Mouse (Mus musculus) frontal cortex, postnatal 10 days (tissue): ENCODE data around the gene Tmbim4.

Experiments
- DNase-seq, 2 experiments: peaks; one replicate each; pipeline ENCODE4 v3.0.0; 2022; ENCODE audit warnings: low spot score in 2 of 2, mixed read lengths in 1 of 2

Tmbim4 gene

DNA sequence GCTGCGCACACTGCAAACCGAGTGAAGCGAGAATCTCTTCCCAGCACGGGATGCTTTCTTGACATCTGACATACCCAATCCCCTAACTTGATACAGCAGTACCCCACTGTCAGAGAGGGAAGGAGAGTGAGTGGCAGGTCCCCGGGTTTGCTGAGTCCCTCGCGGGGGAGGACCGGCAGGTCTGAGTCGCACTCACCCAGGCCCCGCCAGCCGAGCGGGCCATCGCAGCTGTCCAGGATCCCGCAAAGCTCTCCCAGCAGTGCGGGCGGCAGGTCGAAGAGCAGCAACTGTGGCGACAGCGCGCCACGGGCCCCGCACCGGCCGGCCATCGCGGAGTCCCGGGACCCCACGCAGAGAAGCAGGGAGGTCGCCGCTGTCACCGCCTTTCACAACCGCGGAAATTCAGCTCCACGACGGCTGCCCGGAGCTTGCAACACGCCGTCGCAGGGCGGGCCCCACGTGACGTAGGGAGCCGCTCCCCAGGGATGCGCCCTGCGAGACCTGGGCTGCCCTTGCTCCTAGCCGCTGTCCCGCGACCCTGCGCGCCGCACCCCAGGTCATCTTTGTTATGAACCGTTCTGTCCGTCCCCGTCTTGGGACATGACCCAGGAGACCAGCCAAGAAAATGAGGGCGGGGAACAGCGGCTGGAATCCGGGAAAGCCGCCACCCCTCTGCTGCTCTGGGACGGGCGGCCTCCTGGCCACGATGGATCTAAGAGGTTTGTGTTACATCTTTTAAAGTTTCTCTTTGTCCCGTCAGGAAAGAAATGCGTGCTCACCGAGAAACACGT lies at the start of gene Tmbim4:
Gene Tmbim4, plus strand, starts transcription at position 460 of the 791 bp plus-strand sequence.
- peak in 1 of 2 experiments; percentile 20 for DNase-seq

DNA sequence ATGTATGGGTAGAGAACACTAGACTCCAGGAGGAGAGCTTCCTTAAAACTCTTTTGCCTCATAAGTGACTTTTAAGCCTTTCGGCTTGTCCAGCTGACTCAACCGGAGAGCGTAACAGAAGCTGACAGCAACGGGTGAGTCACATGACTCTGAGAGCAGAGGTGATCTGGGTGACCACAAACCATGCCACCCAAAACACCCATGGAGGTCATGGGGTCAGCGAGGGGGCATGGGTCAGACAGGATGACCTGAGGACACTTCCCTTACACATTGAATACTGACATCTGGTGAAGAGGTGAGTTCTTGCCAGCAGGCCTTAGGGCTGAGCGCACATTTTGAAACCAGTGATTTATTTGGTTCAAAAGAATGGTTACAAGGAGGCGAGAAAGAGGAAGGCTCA lies 49.7 kb upstream of the Tmbim4 start:
- DNase-seq = no peak

DNA sequence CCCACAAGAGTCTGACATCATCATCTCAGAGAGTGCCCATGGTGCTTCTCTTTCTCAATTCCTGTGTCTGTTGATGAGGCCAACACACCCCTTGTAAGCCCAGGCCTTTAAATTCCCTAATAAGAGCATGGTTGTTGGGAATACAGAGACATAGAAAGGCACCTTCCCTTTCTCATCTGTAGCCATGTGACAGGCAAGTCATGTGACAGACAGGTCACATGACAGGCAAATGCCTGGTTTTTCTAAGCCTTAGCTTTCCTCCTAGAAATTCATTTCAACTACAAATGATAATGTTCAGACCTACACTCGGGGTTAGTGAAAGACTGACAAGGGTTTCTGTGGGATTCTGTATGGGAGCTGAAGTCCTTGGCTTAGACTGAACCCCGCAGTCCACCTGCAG lies 47.5 kb upstream of the Tmbim4 start:
- no peak for DNase-seq

DNA sequence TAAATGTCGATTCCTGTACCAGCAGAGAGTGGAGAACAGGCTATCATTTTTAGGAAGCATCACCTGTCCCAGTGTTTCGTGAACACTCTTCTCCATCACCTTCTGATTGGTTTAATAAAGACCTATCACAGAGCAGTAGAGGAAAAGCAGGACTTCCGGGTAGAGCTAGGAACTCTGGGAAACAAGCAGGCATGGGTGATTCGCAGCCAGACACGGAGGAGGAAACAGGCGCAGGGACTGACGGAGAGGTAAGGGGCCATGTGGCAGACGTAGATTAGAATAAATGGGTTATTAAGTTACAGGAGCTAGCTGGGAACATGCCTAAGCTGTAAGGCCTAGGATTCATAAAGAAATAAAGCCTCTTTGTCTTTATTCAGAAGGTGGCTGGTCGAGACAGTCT lies 40.9 kb upstream of the Tmbim4 start:
- DNase-seq = no peak

DNA sequence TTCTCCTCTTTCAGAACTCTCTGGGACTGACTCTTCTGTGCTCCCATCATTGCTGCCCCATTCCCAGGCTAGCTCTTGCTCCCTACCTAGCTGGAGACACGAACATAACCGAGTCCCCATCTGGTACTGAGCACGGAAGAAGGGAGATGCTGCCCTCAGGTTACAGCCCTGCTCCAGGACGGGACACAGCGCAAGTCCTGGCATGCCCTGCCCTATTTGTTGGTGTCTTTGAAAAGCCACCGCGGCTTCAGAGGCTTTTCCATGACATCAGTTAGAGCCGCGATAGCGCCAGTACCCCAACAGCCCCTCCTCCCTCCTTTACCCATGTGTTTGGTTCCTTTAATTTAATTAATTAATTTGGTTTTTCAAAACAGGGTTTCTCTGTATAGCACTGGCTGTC lies 38.5 kb upstream of the Tmbim4 start:
- DNase-seq = no peak

DNA sequence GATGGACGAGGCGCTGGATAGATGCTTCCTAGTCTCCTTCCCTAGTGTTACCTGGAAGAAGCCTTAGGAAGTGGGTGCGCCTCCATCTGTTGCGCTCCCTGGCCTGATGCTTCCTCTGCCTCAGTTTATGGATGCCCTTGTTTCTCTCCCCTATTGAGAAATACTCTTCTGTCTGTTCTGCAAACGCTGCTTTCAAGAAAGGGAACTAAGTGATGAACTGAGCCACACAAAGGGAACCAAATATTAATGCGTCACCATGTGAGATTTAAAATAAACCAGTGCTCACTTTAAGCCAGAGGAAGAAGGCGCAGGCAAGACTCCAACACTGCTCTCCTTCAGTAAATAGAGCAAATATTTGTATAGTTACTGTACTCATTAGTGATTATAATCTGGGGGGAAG lies 37.9 kb upstream of the Tmbim4 start:
- no peak for DNase-seq

DNA sequence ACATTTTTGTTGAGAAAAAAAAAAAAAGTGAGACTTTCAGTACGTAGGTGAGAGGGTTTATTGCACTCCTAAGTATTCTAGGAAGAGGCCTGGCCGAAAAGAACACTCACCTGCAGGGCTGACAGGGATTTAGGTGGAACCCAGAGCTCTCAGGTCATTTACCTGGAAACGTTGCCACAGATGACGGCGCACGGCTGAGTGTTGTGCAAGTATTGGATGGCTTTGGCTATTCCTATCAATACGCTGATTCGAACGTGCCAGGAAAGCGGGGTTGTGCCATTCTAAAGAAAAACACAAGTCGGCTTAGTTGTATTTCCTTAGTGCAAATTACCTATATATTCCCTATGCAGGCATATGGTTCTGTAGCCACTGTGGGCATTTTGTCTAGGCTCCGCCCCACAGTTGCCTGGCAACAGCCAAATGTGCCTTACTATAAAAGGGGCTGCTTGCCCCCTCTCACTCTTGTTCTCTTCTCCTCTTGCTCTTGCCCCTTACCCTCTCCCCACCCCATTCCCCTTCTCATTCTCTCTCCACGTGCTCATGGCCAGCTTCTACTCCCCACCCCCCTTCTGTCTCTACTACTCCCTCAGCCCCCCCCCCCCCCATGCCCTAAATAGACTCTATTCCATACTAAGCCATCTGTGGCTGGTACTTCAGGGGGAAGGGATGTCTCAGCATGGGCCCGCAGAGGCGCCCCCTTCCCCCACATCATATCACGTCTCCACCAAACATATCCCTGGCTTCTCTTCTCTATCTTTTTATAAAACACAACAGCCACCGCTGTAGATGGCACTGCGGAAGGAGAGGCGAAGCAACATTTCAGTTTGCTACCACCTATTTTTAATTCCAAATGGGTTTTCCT lies 36.2 kb upstream of the Tmbim4 start:
- DNase-seq = peak in 1 of 2 experiments; percentile 26

DNA sequence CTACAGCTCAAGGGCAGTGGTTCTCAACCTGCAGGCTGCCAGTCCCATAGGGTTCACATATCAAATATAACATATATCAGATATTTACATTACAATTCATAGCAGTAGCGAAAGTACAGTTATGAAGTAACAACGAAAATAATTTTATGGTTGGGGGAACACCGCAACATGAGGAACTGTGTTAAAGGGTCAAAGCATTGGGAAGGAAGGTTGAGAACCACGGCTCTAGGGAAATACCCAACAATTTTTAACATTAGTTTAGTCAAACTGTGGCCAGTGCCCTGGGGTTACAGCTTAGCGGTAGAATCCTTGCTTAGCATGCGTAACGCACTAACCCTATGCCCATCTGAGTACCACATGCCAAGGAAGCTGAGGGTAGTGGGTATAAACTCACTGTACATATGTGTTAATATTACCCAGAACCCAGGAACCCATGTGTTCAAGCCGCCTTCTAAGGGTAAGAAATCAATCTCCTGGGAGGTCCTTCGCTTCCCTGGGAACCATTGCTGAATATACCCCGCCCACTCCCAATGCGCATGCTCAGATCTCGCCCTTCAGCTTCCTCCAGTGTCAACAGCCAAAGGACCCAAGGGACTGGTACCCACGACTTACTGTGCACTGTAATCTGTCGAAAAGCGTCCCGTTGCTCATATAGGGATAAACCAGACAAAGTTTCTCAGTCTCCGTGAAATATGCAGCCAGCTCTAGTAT lies 35.4 kb upstream of the Tmbim4 start:
- DNase-seq = no peak

DNA sequence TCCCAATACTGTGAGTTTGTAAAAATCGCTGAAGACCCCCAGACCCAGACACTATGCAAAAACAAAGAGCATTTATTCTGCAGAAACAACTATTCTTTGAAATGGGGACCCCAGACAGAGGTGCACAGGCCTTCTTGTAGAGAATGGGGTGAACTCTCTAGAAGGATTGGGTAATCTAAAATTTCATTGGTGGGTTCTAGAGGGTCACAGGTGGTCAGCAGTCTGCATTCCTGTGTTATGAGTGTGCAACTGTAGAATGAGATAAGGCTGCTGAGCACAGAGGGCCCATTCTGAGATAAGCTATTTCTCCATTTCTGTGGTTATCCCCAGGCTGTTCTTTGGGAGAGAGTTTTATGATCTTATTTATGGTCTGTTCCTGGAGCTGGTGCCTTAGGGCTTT lies 33.3 kb upstream of the Tmbim4 start:
- no peak for DNase-seq

DNA sequence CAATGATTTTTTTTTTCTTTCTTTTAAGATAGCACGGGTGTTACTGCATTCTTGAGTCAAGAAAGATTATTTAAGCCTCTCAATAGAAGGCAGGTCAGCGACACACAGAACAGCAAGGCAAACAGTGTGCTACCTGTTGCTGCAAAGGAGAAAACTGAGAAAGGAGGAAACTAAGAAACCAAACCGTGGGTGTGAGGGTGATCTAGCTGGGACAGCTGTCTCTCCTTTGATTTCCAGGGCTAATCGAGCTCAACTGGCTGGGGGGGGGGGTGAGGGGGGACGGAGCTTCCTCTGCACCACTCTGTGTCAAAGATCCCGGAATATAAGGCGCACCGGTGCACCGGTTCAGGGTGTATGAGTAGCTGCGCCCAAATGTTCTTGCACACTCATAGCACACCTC lies 32.3 kb upstream of the Tmbim4 start:
- no peak for DNase-seq

DNA sequence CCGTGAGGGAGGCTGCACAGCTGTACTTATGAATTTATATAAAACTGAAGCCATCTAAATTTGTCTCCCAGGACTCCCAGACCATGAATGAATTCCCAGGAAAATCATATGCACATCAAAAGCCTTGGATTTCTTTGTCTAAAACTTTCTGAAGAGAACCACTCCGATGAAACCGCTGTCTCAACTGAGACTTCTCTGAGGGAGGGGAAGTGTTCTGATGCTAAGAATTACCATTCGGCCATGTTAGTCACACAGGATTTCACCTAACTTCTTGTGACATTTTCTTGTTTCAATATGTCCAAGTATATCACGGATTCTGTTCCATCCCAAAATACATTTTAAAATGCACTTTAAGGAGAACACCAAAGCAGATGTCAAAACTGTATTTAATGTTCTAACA lies 31.5 kb upstream of the Tmbim4 start:
- DNase-seq = no peak

DNA sequence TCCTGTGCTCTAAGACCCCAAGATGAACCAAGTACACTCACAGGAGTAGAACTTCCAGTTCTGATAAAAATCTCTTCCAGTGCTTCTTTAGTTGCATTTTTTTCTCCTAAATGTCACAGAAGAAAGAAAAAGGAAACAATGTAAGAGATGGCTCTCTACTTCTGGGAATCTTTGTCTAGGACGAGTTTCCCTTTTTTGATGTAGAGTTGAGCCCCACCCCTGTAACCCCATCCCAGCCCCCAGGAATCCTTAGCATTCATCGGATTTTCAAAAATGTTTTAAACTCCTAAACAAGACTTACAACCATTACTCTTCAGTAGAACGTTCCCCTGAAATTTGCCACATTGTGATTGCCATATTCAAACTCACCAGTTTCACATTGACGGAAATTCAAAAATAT lies 31.1 kb upstream of the Tmbim4 start:
- no peak for DNase-seq

DNA sequence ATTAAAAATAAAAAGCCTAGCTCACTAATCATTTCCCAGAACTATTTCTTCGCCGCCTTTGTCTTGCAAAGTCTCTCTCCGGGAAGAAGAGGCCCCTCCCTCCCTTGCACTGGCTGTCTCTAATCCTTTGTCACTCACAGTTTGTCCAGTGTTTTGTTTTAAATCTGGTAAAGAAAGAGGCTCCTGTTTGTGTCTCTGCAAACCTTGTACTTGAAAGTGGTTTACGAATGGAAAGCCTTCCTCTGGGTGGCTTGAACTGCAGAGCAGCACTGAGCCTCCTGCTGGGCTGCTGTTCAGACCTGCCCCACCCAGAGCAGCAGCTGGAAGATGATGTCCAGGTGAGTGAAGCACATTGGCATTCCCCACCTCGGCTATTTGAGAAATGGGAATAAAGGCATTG lies 30.1 kb upstream of the Tmbim4 start:
- no peak for DNase-seq

DNA sequence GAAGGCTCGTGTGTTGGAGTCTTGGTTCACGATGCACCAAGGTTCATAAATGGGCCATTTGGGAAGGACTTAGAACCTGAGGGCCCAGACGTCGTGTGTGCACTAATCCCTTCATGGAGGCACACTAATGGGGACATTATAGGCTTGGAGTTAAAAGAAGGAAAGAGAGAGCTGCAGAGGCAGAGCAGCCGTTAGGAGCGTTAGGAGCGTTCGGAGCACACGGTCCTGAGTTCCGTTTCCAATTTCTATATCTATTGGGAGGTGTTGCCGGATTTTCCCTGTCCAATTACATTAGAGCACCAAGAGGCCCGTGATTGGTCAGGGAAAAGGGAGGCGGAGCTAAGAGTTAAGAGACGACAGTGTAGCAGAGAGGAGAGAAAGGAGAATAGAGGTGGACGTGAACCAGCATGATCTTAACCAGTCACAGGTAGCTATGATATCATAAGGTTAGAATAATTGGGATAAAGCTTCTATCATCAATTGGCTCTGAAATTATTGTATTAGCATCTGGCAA lies 27.1 kb upstream of the Tmbim4 start:
- no peak for DNase-seq

DNA sequence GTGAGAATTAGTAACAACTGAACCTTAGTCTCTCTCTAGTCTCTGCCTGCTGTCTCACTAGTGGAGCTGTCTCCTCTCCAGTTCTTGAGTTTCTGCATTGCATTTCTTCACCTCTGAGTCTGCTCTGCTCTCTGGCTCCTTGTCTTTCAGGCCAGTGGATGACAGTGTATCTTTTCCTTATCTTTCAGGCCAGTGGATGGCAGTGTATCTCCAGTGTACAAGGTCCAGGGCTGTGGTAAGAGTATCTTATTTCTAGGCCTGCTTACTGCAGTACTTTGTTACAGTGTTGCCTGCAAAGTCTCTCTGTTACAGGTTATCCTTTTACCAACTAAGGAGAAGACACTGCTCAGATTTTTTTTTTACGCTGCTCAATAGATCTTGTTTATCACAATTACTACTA lies 18.5 kb upstream of the Tmbim4 start:
- DNase-seq = no peak

DNA sequence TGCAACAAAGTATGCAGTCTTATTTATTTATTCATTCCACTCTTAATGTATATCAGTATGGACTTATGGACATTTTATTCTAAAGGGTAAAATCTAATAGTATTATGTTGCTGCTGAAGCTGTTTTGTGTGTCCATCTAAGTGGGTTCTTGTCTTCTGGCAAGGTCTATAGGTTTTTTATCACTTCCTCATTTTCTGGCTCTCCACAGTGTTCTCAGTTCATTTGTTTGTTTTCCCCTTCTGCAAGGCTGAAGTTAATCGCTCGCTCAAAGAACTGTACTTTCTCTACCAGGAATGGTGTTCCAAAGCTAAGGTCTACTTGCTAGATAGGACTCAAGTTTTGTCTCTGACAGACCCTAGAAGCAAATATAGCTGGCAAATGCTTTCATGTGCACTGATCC lies 18.0 kb upstream of the Tmbim4 start:
- no peak for DNase-seq

DNA sequence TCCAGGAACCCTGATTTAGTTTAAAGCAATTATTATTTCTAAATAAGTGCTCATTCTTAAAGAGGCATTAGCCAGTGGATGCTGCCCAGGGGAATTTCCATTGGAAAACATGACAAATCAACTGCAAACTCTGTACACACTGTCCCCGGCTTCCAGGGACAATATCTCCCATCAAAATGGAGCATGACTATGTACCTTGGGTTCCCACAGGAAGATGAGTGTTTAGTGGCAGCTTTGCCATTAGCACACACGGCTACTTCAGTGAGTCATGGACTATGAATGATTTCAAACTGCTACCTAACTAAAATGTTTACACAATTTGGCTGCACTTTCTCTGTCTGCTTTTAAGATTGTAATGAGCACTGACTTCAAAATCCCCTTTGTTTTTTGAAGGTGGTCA lies 12.9 kb upstream of the Tmbim4 start:
- no peak for DNase-seq

DNA sequence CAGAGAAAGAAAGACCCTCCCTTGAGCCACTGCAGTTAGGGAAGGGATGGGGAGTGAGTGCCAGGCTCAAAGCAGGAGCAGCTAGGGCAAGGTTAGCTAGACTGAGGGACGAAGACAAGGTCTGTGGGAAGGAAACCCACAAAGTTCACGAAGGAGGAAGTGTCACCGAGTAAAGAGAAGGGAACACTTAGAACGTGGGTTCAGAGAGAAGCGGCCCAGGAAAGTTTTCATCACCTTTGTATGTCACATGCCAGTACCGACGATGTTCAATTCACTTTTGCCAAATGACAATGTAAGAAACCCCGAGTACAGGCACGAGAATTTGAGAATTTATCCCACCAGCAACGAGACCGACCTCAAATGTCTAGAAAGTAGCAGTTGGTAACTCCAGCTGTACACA lies 12.1 kb upstream of the Tmbim4 start:
- DNase-seq = no peak

DNA sequence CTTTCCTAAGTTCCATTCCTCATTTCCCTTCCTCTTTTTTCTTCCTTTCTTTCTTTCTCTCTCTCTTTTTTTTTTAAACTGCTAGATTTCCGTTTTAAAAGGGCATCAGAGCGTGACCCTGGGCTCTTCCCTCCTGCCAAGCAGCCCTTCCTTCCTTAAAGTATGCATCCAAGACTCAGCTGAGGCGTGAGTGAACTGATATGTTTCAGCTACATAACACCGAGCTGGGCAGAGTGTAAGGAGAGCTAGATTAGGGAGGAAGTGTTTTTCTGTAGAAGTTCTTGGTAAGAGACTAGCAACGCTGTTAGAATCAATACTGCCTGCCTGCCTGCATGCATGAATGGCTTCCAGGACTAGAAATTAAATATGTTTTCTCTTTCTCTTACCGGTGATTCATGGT lies 11.6 kb upstream of the Tmbim4 start:
- DNase-seq = no peak

DNA sequence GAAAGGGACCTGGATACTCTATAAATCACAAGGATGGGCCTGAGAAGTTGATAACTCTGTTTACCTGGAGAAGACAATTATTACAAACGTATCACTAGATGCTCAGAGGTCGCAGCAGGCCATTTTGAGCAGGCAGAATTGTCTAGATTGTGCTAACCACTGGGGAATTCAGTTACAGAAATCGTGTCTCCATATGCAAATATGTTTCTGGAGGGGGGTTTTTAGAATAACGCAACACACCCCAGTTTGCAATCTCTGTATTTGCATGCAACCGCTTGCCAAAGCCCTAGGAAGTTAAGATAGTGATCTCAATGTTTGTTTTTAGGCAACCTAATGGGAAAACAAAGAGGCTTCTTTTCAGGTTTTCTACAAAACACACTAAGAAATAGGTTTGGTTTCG lies 10.2 kb upstream of the Tmbim4 start:
- DNase-seq = no peak

DNA sequence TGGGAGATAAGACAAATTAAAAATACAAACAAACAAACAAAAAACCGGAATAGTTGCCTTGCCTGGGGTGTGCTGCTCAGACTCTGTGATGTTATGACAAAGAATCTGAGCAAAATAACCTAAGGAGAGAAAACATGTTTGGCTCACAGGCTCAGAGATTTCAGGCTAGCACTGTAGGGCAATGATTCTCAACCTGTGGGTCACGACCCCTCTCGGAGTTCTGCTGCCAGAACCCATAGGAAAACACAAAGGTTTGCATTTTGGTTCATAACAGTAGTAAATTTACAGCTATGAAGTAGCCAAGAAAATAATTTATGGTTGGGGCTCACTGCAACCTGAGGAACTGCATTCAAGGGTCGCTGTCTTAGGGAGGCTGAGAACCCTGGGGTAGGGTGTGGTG lies 9.1 kb upstream of the Tmbim4 start:
- DNase-seq = no peak

DNA sequence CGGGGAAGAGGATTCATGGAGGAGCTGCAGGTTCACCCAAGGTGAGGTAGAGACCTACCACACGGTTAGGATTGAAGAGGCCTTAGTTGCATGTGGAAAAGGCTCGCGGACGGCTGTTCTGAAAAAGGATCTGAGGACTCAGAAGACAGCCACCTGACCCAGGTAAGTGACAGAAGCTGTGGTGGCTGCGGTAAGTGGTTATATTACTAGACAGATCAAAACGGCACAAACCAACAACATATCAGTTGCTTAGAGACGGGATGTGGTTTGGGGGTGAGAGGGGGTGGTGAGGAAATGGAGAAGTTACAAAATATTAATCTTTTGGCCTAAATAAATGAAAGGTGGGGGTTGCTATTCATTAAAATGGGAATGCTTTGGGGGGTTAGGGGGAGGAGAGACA lies 8.1 kb upstream of the Tmbim4 start:
- no peak for DNase-seq
